Mouse (Mus musculus): Measurements from ENCODE around the gene Tmem183a. TPM values are rescaled to one million over a fixed set of nuclear protein-coding genes. Genes with fewer than 3 reads are reported as not detected.

The Tmem183a gene
- polyA plus RNA-seq (2014; fragmentation: Illumina TruSeq; extraction: RNeasy Lipid Tissue Mini Kit (QIAGEN cat#74804); ENCODE audit: low read depth, low replicate concordance) = 53.5 TPM

DNA sequence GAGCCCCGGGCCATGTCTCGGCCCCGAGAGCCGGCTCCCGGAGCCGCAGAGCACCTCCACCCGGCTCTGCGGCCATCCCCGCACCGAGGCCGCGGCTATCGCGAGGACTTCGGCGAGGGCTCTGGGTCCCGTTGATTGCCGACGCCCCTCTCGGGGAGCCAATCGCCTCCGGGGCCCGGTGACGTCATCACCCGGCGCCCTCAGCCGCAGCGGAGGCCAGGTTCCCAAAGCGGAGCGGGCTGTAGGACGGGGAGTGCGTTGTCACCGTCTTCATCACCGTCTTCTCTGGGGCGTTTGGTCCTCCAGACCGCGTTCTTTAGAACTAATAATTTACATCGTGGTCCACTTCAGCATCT, at the start of gene Tmem183a:
TSS of gene Tmem183a (minus strand) at position 123 of the 356 bp plus-strand sequence.

DNA sequence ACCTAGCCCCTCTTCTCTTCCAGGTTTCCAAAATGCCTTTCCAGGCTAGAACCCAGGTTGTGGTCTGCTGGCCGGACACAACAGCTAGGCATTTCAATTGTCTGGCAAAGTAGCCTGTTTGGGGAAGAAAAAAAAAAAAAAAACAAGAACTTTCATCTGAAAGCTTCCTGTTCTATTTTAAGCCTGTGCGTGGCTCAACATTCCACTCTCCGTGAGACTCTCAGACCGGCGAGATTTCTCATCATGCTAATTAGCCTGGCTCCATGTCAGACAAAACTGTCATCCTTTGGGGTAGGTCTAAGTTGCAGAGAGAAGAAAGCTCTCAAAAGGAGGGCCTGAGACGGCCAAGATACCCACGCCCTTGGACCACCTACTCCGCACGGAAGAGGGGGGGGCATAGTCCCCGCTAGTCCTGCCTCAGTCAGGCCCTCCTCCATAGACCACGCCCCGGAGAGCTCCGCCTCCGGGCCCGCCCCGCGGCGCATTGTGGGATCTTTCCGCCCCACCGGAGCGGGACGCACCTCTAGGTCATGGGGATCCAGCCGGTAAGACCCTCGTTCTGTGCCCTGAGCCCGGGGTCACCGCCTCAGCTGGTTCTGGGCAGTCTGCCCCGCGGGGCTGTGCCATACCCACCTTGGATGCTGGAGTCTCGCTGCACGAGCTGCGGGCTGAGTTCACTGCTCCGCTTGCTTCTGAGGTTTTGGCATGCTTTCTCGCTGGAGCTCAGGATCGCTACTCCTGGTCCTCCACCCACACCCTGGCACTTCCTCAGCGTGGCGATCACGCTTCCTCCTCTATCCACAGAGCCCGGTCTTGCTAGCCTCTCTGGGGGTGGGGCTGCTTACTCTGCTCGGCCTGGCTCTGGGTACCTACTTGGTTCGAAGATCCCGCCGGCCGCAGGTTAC, 44.0 kb upstream of the Tmem183a start, which contains the start of gene Cyb5r1:
TSS of gene Cyb5r1 (plus strand) at position 51 of the 905 bp plus-strand sequence.

DNA sequence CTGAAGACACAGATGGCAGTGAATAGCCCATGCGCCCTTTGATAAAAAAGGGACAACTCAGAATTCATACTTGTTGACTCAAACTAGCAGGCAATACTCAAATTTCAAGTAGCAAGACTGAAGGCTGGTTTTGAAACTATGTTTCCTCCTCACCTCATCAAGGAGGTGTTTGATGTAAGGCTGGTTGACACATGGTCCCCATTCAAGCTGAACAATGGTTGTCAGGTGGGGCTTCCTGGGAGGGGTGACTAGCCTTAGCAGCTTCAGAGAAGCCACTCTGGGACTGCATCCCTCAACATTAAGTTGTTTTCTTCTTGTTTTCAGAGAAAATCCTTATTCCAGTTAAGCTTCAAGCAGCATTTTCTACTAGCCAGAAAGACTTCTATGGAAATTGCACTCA, 23.9 kb upstream of the Tmem183a start, which contains the start of gene 4933406M09Rik:
TSS of gene 4933406M09Rik (plus strand) at position 275 of the 400 bp plus-strand sequence.

GRCm38 (mm10) chr1:134332770-134333271, 29.0 kb downstream of the Tmem183a start, which contains the start of gene Ppfia4:
TSS of gene Ppfia4 (minus strand) at chr1:134332928.

Other genes with a start within 250 kb of the Tmem183a start
- 0.93 TPM for gene Chil1, start 179.8 kb downstream of the Tmem183a start, polyA plus RNA-seq (2014; fragmentation: Illumina TruSeq; extraction: RNeasy Lipid Tissue Mini Kit (QIAGEN cat#74804); ENCODE audit: low read depth, low replicate concordance)
- gene Mybph, start 168.5 kb downstream of the Tmem183a start, polyA plus RNA-seq (2014; fragmentation: Illumina TruSeq; extraction: RNeasy Lipid Tissue Mini Kit (QIAGEN cat#74804); ENCODE audit: low read depth, low replicate concordance) = not detected
- 109 TPM for gene Adora1, start 126.5 kb downstream of the Tmem183a start, polyA plus RNA-seq (2014; fragmentation: Illumina TruSeq; extraction: RNeasy Lipid Tissue Mini Kit (QIAGEN cat#74804); ENCODE audit: low read depth, low replicate concordance)
- gene Myog, start 72.0 kb downstream of the Tmem183a start, polyA plus RNA-seq (2014; fragmentation: Illumina TruSeq; extraction: RNeasy Lipid Tissue Mini Kit (QIAGEN cat#74804); ENCODE audit: low read depth, low replicate concordance) = not detected
- not detected for gene Ppfia4, start 29.1 kb downstream of the Tmem183a start, polyA plus RNA-seq (2014; fragmentation: Illumina TruSeq; extraction: RNeasy Lipid Tissue Mini Kit (QIAGEN cat#74804); ENCODE audit: low read depth, low replicate concordance)
- not detected for gene 4933406M09Rik, start 24.0 kb upstream of the Tmem183a start, polyA plus RNA-seq (2014; fragmentation: Illumina TruSeq; extraction: RNeasy Lipid Tissue Mini Kit (QIAGEN cat#74804); ENCODE audit: low read depth, low replicate concordance)
- gene Cyb5r1, start 43.6 kb upstream of the Tmem183a start, polyA plus RNA-seq (2014; fragmentation: Illumina TruSeq; extraction: RNeasy Lipid Tissue Mini Kit (QIAGEN cat#74804); ENCODE audit: low read depth, low replicate concordance) = 27.2 TPM
- 92.5 TPM for gene Adipor1, start 53.4 kb upstream of the Tmem183a start, polyA plus RNA-seq (2014; fragmentation: Illumina TruSeq; extraction: RNeasy Lipid Tissue Mini Kit (QIAGEN cat#74804); ENCODE audit: low read depth, low replicate concordance)
- 35.5 TPM for gene Klhl12, start 93.6 kb upstream of the Tmem183a start, polyA plus RNA-seq (2014; fragmentation: Illumina TruSeq; extraction: RNeasy Lipid Tissue Mini Kit (QIAGEN cat#74804); ENCODE audit: low read depth, low replicate concordance)
- 67.6 TPM for gene Rabif, start 132.7 kb upstream of the Tmem183a start, polyA plus RNA-seq (2014; fragmentation: Illumina TruSeq; extraction: RNeasy Lipid Tissue Mini Kit (QIAGEN cat#74804); ENCODE audit: low read depth, low replicate concordance)
- not detected for gene Mgat4e, start 187.7 kb upstream of the Tmem183a start, polyA plus RNA-seq (2014; fragmentation: Illumina TruSeq; extraction: RNeasy Lipid Tissue Mini Kit (QIAGEN cat#74804); ENCODE audit: low read depth, low replicate concordance)
- 21.9 TPM for gene Kdm5b, start 198.2 kb upstream of the Tmem183a start, polyA plus RNA-seq (2014; fragmentation: Illumina TruSeq; extraction: RNeasy Lipid Tissue Mini Kit (QIAGEN cat#74804); ENCODE audit: low read depth, low replicate concordance)